Mouse (Mus musculus) megakaryocyte, embryonic 14.5 days (primary cell): ENCODE data around the gene Cnot3. TPM values are rescaled to one million over a fixed set of nuclear protein-coding genes. Genes with fewer than 3 reads are reported as not detected.
"Not testable (repeated sequence)": the region's sequence is repeated elsewhere in the genome, so short reads cannot be mapped to it uniquely, and the experiment has no call there.

Experiments used
- H3K27me3 ChIP-seq: replicated peaks from 2 replicates; pipeline ENCODE3; 2012; ENCODE audit warnings: inconsistent platforms
- H3K36me3 ChIP-seq: replicated peaks from 2 replicates; pipeline ENCODE3; 2012; ENCODE audit warnings: low read length, inconsistent platforms, mixed read lengths
- H3K4me1 ChIP-seq: 2 replicates; pipeline ENCODE4 v1.6.1; 2012; ENCODE audit warnings: inconsistent platforms
- H3K4me3 ChIP-seq: replicated peaks from 2 replicates; pipeline ENCODE3; 2012; ENCODE audit warnings: moderate library complexity, mild to moderate bottlenecking, inconsistent platforms
- H3K9me3 ChIP-seq: 2 replicates; pipeline ENCODE4 v1.6.1; 2012; ENCODE audit warnings: inconsistent platforms
- FLI1 ChIP-seq: IDR thresholded peaks from 2 replicates; pipeline ENCODE4 v1.6.1; 2012; ENCODE audit warnings: low read length, inconsistent platforms, mixed read lengths
- GATA1 ChIP-seq: IDR thresholded peaks from 3 replicates; pipeline ENCODE4 v1.6.1; 2012; ENCODE audit warnings: mixed read lengths, low read length, inconsistent platforms, borderline replicate concordance
- polyA plus RNA-seq: library from polyadenylated mRNA; stranded (reverse); fragments of >175 nt; gene quantifications from 2 replicates; pipeline ENCODE4 v1.2.3, GENCODE M21; 2012; ENCODE audit warnings: low replicate concordance; ENCODE audit not compliant: insufficient read depth

Cnot3 gene
- polyA plus RNA-seq, 1 experiment: 518 TPM

DNA sequence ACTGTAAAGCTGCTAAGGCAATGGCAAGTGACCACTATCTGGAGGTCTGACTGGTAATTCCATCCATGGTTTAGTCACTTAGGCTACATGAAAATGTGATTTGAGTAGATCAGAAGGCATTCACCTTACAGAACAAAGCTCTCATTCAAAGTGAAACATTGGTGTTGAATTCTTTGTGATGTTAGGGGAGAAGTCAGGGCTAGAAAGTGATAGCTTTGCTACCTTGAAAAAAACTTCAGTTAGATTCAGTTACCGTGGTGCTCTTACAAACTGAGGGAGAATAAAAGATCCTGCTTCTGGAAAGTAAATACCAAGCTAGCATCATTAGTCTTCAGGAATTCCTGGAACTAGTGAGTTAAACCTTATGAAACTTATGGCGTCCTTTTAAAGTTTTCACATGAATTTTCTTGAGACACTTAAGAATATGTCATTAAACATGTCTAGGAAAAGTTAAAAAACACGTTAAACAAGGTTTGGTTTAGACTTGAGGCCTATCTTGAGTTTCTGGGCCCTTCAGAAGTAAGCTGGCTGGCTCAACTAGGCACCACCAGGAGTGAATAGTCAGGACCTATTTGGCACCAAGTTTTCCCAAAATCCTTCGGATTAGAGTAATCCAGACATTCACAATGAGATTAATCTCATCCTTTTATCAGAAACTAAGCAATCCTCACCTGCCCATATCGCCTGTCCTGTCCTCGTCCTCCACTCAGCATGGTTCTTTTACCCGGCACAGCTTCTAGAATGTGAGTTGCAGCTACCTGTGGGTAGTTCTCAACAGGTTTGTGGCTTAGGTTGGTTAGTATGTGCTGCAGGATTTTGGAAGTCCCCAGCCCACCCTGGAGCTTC is 62.7 kb downstream of the Cnot3 start:
- Histone ChIP-seq H3K4me1 (peaks cover 31% of the 10 kb centered on the region), H3K9me3 (no peaks in the 10 kb centered on the region), H3K4me3 (no peak overlapping the region), H3K27me3 (peaks cover 3% of the 10 kb centered on the region), H3K36me3 (peaks cover 26% of the 10 kb centered on the region)
- no peak for TF ChIP-seq FLI1
- no peak for TF ChIP-seq GATA1

DNA sequence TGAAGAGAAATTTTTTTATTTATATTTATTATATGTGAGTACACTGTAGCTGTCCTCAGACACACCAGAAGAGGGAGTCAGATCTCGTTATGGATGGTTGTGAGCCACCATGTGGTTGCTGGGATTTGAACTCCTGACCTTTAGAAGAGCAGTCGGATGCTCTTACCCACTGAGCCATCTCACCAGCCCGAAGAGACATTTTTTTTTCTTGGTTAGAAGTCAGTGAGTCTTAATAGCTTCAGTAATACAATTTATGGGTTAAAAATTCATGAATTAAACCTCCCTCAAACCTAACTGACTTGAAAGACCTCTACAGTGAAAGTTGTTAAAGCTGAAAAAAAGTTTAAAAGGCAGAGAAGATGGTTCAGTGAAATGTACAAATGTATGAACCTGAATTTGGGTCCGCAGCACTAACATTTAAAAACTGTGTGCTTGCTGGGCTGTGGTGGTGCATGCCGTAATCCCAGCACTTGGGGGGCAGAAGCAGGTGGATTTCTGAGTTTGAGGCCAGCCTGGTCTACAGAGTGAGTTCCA is 63.4 kb downstream of the Cnot3 start:
- Histone ChIP-seq H3K4me1 (peaks cover 35% of the 10 kb centered on the region), H3K36me3 (peaks cover 26% of the 10 kb centered on the region)
- H3K9me3 ChIP-seq, H3K27me3 ChIP-seq, H3K4me3 ChIP-seq: not testable (repeated sequence)

DNA sequence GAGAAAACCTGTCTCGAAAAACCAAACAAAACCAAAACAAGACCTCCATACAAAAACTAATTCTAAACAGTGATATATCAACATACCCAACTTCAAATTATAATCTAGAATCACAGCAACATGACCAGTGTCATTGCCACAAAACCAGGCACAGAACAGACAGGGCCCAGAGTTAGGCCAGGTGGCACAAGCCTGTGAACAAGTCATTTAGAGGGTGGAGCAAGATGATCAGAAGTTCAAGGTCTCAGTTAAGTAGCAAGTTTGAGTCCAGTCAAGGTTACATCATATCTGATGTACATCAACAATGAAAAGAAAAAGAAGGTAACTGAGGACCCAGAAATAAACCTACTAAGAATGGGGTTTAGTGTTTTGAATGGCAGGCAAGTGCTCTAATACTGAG is 63.9 kb downstream of the Cnot3 start:
- Histone ChIP-seq H3K27me3 (peaks cover 6% of the 10 kb centered on the region), H3K9me3 (no peaks in the 10 kb centered on the region), H3K4me1 (peaks cover 39% of the 10 kb centered on the region), H3K4me3 (no peak overlapping the region), H3K36me3 (peaks cover 26% of the 10 kb centered on the region)
- TF ChIP-seq GATA1 (no peak), FLI1 (no peak)

Other genes with a start within 250 kb of the Cnot3 start
- not detected in 2 replicates for gene Cacng6, start 221.1 kb upstream of the Cnot3 start, polyA plus RNA-seq
- not detected in 2 replicates for gene Tarm1, start 142.6 kb upstream of the Cnot3 start, polyA plus RNA-seq
- gene Oscar, start 29.1 kb upstream of the Cnot3 start, polyA plus RNA-seq: 1.4 TPM in 1 of 2 replicates, not detected in the other
- gene Ndufa3, start 27.9 kb upstream of the Cnot3 start, polyA plus RNA-seq: 16.3 and 87.7 TPM in 2 replicates
- gene Tfpt, start 15.3 kb upstream of the Cnot3 start, polyA plus RNA-seq: 31.4 and 57.9 TPM in 2 replicates
- 7.5 and 49.6 TPM in 2 replicates for gene Prpf31, start 15.3 kb upstream of the Cnot3 start, polyA plus RNA-seq
- 5.3 and 22.0 TPM in 2 replicates for gene Leng1, start 20.6 kb downstream of the Cnot3 start, polyA plus RNA-seq
- 3.3 and 9.3 TPM in 2 replicates for gene Tmc4, start 32.3 kb downstream of the Cnot3 start, polyA plus RNA-seq
- 60.0 and 93.4 TPM in 2 replicates for gene Tsen34, start 47.6 kb downstream of the Cnot3 start, polyA plus RNA-seq
- gene Mboat7, start 48.3 kb downstream of the Cnot3 start, polyA plus RNA-seq: 210 and 251 TPM in 2 replicates
- gene Rps9, start 58.7 kb downstream of the Cnot3 start, polyA plus RNA-seq: 123 and 1,094 TPM in 2 replicates
- gene Pirb, start 75.1 kb downstream of the Cnot3 start, polyA plus RNA-seq: 14.2 TPM in 1 of 2 replicates, not detected in the other
- gene Gm15448, start 180.4 kb downstream of the Cnot3 start, polyA plus RNA-seq: not detected in 2 replicates
- 0.23 TPM in 1 of 2 replicates, not detected in the other for gene Pira2, start 199.8 kb downstream of the Cnot3 start, polyA plus RNA-seq